Mouse (Mus musculus): ENCODE data around the gene Kif26a. TPM values are rescaled to one million over a fixed set of nuclear protein-coding genes. Genes with fewer than 3 reads are reported as not detected.

The Kif26a gene
- total RNA-seq, 4 experiments from 2014 or later: 11.4 to 19.1 (median 14.7) TPM

DNA sequence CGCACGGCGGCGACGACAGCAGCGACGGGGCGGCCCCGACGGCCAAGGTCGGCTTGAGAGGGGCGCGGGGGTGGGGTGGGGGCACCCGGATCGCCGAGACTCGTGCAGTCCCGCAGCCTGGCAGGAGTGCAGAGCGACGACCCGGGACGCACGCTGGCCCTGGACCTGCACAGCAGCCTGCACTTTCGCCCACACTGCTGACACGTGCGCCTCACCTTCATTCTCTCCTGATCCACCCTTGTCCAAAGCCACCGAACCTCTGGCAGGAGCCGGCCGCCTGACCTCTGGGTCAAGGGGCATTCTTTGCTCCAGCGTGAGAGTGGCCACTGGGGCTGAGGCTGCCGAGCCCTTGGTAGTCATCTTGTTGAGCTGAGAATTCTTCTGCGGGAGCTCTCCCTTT lies 15.1 kb upstream of the Kif26a start:
- DNase-seq: no peak

DNA sequence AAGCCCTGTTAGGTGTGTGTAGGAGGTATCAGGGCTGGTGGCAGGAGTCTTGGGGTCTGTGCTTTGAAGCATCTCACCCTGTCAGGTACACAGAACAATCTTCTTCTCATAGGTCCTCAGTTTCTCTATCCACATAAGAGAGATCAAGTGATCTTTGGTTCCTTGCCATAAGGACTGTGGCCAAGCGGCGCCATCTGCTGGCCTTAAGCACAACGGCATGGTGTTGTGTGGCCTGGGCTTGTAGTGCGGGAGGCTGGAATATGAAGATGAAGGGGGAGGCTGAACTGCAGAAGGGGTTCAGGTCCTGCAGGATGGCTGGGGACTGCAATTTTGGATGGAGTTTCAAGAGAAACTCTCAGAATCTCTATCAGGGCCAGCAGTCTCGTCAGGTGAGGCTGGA lies 5.8 kb upstream of the Kif26a start:
- DNase-seq: no peak

DNA sequence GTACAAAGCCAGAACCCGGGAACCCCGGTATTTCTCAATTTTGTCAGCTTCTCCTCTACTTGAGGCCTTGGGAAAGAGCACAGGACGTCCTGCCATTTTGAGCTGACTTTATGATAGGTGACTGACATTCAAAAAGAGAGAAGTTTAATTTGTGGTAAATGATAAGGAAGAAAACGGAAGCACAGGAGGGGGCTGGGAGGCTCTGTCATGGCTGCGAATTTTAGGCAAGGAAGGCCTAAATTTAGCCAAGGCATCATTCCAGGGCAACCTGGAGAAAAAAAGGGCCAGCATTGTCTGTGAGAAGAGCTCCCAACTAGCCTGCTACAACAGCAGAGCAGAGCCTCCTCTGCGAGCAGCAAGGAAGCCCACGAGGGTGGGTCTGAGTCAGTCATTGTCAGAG lies 5.3 kb upstream of the Kif26a start:
- no peak for DNase-seq

DNA sequence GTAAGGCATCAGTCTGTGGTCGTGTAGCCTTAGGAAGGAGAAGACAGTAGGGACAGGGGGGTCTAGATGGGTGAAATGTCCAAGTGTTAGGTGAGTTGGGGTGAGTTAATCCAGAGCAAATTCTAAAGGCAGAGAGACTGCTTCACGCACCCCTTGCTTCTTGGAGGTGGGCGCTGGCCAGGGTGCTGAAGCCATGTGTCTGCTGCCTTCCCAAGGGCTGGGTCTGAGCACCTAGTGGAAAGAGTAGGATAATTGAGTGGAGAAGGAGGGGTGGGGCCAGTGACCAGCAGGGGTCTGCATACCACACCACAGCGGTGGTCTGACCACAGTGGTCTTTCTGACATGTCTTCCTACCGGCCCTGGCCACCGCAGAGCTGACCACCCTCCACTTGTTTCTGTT lies 4.7 kb upstream of the Kif26a start:
- no peak for DNase-seq

DNA sequence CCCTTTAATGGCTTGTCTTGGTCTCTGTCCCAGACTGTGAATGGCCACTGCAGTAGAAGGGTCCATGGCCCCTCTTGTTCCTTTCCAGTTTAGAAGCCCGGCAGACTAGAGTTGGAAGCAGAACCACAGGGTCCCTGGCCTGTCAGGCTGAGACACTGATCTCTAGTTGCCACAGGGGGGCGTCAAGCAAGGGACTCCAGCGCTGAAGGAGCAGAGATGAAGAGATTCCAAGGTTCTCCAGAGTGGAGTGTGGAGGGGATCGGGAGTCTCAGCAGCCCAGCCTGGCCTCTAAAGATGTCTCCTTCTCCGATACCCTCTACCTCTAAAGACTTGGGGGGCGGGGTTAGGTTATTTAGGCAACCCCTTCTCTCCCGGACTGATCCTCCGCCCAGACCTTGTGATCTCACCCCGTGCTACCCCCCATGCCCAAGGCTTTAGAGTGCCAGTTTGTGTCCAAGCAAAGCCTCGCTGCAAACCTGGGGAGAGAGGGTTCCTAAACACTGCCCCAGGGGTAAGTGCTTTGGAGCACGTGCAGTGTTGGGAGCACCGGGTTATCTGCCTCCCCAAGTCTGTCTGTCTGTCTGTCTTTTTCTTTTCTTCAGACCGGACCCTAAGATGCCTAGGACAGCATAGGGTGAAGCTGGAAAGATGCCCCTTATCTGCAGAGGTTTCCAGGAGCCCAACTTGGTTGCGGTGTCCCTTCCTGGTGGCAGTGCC lies 2.7 kb upstream of the Kif26a start:
- no peak for DNase-seq

DNA sequence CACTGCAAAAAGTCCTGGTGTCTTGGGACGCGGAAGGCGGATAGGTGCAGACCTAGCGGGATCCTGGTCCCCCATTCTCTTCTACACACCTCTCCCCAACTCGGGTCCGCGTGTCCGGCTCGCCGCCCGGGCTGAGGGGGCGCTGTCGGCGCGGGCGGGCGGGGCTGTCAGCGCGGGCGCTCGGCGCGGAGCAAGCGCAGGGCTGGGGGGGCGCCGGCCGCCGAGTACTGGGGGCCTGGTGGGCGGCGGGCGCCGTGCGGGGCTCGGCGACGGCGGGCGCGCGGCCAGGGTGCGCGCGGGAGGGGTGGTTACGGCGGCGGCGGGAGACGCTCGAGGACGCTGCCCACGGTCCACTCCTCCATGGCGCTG lies 2.2 kb upstream of the Kif26a start:
- no peak for DNase-seq

DNA sequence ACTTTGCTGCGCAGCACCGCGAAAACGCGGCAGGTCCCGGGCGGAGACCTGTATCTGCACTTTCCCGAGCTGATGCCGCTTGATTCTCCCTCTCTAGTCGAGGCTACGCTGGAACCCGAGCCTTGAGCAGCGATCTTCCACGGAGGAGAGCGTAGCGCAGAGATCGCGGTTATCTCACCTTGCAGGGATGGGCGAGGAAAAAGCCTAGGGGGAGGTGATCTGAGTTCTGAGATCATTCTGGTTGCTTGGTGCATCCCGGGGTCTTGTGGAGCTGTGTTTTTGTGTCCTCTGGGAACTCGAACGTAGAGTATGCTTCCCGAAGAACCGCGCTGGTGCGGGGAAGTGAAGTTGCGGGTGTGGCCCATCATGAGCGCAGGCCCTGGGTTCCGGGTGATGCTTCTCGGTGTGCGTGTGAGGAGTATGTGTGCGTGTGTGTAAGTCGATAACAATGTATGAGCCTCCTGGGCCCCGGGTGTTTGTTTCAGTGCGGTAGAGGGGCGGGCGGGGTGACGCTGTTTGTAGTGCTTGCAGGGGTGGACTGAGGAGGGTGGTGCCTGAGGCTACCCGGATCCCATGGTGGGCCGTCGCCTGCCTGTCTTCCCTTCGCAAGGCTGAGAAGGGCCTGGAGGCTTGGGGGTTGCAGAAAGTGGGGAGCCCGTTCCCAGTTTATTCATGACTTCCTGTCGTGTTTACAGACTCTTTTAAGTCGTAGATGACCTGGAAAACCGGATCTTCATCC lies 1.5 kb upstream of the Kif26a start:
- no peak for DNase-seq

DNA sequence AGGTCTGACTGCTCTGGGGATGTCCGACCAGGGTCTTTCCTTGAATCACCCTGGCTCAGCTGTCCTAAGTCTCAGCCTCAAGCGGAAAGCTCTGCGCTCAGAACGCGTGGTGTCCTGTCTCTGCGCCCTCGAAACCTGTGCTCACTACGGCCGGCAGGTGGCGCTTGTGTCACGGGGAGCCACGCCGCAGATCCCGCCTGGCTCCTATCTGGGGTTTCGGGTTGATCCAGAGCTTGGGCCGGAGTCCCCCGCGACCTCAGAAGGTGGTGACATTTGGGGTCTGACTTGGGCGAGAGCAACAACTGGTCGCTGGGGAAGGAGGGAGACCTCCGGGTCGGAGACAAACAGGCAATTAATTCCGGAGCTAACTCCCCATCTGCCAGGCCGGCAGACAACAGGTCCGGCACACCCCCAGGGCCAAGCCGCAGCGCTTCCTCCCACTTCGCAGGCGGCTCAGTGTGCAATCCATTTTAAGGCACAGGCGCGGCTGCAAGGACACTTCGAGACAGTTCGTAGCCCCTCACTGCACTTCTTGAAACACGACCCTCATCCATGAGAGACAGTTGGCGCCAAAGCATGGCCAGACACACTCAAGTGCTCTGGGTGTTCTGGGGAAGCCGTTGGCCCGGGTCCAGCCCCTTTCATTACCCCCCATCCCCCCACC lies 665 bp upstream of the Kif26a start:
- DNase-seq: peak; percentile 71

DNA sequence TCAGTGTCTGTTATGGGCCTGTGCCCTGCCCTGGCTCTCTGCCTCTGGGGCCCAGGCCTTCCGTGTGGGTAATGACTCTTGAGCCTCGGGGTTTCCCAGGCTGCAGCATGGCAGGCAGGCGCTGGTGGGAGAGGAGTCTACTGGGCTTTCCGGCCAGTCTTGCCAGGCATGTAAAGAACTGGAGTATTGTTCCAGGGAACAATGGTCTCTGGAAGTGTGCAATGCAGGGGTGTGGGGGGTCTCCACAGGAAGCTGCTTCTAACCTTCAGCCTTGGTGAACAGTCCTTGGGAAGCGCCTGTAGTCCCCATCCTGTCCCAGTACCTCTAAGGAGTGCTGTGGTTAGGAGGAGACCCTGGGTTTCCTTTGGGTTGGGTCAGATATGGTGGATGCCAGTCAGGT lies 1.4 kb downstream of the Kif26a start:
- no peak for DNase-seq

DNA sequence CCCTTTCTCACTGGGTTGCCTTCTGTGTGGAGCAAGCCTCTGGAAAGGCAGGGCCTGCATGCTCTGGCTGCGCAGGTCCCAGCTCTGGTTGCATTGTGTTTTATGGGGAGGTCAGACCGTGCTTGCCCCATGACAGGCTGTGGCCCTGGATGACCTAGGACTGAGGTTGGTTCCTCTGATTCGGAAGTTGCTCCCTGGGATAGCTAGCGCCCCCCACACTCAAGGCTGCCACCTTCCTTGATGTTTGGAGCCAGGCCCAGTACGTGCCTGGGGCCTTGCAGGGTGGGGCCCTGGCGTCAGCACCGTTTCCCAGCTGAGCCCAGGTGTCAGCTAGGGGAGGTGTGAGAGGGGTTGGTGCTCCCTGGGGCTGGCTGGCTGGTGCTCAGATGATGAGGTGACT lies 4.0 kb downstream of the Kif26a start:
- no peak for DNase-seq

DNA sequence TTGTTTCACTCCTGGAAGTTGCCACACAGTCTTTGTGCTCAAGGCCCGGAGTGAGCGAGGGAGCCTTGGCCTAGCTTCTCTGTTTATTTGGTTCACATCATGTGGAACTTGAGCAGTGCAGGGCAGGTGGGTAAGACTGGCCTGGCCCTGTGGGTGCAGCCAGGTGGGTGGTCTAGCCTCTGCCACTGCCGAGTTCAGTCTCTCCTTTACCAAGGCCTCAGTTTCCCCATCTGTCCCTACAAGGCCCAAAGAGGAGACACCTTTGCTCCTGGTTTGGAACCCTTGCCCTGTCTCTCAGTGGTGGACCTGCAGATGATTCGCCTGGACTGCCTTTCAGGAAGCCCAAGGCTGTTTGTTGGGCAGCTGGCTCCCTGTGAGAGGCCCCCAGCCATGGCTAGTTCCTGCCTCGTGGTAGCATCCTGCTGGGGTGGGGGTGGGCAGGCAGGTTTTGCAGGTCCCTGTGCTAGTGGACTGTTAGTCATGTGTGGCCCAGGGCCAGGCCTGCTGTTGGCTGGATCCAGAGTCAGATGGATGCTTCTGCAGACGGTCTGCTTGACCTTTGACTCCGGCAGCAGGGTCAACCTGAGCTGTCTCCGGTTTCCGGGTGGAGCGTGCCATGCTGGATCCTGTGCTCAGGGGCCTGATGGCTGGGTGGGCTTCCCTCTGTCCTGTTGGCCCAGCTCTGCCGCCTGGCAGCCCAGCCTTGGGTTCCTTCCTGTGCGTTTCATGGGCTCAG lies 5.4 kb downstream of the Kif26a start:
- peak; percentile 78 for DNase-seq

DNA sequence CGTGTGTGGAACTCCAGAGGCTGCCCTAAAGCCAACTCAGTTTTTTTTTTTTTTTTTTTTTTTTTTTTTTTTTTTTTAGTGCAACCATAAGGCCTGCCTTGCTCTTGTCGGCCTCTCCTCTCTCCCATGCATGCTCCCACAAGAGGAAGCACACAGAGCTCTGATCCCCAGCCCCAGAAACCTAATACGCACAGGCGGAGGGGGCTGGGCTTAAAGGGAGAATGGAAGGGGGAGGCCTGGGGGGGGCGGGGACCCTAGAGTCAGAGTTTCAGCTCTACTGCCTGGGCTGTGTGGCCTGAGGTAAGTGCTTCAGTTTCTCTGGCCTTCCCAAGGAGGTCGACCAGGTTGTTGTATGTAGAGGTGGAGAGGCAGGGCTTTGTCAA lies 6.0 kb downstream of the Kif26a start:
- DNase-seq: no peak

DNA sequence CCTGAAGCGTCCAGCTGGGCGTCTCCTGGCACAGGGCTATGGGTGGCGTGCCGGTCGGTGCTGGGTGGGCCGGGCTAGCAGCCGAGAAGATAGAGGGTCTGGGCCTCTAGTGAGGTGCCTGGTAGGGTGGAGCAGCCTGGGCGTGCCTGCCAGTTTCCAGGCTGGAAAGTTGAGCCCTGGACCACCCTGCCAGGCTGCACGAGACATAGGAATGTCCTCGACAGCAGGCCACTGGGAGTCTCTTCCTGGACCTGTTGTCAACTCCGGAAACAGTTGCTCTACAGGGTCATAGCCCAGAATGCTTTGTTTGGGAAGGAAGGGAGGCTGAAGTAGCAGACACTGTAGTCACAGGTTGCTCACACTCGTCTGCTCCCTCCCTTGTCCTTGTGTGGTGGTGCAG lies 7.6 kb downstream of the Kif26a start:
- no peak for DNase-seq

DNA sequence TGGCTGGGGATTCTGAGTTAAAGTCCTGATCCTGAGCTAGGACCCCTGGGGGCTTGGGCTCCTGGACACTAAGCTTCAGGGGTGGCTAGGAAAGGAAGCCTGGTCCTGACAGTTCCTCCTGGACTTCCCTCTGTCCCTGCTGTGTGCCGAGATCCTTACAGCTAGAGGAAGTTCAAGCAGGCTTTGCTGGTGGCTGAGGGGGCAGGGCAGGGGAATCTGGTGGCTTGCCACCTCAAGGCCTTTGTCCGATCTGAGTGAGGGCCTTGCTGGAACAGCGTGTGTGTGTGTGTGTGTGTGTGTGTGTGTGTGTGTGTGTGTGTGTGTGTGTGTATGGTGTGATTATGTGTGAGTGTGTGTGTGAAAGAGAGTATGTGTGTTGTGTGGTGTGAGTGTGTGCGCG lies 8.5 kb downstream of the Kif26a start:
- DNase-seq: no peak

DNA sequence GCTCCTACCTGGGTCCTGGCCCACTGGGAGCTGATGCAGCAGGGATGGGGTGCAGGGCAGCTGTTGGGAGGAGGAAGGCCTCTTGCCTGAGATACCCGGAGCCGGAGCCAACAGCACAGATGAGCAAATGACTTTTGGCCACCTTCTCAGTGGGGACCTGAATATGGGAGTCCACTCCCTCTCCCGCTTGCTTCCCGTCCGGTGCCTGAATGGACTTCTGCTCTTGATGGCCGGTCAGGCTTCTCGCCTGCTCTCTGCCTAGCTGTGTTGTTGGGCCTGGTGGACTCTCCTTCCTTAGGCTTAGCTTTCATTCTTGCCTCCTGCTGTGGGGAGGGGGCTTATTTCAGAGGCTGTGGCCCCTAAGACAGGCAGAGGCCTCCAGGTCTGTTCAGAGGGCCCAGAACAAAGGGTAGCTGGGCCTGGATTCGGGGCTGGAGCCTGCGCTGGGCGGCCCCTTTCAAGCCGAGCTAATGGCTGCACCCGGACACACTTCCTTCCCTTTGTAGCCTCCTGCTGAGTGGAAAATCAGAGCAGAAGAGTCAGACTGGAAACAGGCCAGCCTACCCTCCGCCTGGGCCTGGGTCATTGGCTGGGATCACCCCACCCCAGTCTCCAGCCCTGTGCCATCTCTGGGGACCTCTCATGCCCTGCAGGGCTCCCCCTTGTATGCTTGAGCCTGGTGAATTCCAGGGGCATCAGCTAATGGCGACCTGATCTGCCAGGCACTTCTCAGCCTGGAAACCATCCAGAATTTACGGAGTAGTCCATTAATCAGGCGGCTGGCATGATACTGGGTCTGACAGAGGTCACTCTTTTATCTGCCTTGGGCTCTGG lies 9.4 kb downstream of the Kif26a start:
- DNase-seq: peak; percentile 79

DNA sequence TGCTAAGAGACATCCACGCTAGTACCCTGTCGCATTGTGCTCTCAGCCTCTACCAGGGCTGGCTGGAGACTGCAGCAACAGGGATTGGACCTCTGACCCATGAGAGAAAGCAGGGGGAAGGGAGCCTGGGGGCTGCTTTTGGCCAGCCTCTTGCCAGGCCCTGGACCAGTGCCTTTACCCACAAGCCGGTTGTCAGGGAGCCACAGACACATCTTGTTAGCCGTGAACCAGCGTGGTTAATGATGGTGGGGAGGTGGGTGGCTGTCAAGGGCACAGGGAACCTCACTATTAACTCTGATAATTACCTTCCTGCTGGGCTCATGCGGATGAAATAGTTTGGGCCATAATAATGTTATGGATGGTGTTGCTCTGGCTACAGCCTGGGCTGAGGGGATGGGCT lies 10.8 kb downstream of the Kif26a start:
- DNase-seq: no peak

DNA sequence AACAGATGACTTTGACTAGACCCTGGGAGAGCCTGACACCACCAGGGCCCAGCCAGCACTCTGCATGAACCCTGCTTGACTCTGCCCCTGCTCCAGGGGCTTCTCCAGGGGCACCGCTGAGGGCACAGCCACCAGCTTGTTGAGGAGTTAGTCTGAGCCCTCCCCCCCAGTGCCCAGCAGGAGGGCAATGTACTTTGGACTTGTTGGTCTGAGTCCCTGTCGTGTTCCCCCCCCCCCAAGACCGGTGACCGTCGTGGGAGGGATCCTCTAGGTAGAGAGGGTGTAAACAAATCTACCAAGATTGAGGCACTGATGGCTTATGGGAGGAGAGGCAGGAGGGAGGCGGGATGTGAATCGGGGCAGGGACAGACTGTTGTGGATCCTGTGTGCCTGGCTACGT lies 12.2 kb downstream of the Kif26a start:
- no peak for DNase-seq

DNA sequence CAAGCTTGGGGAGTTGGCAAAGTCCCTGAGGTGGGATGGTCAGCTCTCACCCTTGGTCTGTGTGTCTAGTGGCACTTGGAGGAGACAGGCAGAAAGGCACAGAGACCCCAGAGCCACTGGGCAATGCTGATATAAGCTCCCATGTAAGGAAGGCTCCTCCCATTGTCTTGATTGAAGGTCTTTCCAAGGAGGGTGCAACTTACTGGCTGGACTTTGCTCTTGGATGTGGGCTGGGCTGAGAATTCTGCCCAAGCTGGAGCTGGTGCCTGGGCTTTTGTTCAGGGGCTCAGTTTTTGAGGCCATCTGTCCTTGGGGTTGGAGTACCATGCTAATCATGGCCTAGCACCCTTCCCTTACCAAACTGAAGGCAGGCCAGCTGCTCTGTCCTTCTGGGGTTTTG lies 12.8 kb downstream of the Kif26a start:
- no peak for DNase-seq

DNA sequence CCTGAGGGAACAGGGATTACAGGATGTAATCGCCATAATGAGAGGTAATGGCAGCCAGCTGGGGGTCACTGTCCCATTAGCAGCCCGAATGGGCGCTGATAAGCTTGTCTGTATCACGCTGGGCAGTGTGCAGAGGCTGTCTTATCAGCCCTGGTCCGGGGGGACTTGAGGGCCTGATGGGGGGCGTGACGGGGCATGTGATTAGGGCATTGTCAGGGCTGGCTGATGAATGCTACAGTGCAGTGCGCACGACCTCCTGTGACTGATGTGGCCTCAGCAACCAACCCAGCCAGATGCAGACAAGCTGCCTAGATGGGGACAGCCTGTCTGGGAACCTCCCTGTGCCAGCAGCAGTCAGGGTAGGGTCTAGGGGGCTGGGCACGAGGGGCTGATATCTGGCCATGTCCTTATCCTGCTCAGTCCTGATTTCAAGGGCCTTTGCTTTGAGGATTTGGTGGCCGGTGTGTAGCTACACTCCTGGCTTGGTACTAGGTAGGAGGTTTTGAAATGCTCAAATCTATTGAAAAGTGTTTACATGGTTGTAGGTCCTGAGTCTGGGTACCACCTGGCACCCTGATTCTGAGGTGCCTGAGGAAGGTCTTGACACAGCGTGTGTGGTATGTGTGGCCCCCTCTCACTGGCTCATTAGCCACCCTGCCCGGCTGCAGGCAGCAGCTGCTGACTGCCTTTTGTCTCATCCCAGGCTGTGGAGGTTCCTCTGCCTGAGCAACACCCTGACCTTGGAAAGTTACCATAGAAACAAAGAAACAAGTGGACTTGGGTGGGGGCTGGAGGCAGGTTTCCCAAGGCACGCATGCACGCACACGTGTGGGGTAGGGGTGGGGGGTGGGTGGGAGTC lies 18.2 kb downstream of the Kif26a start:
- no peak for DNase-seq

DNA sequence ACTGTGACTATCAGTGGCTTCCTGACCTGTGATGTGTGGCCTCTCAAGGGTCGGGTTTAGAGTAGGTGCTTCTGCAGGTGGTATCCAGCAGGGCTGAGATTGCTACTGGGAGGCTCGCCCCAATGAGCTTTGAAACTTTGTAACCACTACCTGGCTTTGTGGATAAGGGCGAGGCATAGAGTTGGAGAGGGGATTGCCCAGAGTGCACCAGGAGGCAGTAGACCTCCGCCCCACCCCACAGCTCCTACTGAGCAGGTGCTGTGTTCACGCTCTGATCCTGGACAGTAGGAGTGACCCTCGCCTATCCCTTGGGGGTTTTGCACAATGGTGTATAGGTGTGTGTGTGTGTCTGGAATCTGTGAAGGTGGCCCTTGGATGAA lies 18.8 kb downstream of the Kif26a start:
- no peak for DNase-seq

DNA sequence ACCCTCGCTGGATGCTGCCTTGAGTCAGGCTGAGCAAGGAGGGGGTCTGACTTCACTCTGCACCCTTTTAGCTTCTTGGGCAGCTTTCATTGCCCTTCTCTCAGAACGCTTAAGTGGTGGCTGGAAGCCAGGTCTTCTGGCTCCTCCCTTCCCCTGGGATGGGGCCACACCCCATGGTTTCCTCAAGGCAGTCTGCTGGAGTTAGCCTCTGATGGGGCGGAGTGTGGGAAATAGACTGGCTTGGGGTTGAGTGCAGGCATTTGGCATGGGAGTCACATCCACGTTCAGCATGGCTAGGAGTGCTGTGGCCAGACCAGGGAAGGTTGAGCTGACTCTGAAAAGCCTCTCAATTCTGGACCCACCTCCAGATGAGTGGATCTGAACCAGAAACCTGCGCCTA lies 23.2 kb downstream of the Kif26a start:
- no peak for DNase-seq
